Mouse (Mus musculus) stomach, postnatal 0 days (tissue): Measurements from ENCODE around the gene Ing2. TPM values are rescaled to one million over a fixed set of nuclear protein-coding genes. Genes with fewer than 3 reads are reported as not detected.

Experiments
- ATAC-seq: fragments of 200-750 bp; cut with Nextera tagmentation; 2 replicates; pipeline ENCODE4 v1.8.0; 2017; ENCODE audit not compliant: low FRiP score, low TSS enrichment
- DNase-seq: peaks from one replicate; pipeline ENCODE4 v3.0.0-alpha.2; 2016; ENCODE audit warnings: low spot score
- H3K27ac ChIP-seq: fragments of 300-500 bp; sonication (generic); replicated peaks from 2 replicates; pipeline ENCODE4 v1.5.1; 2014; ENCODE audit warnings: mild to moderate bottlenecking, control low read depth
- H3K27me3 ChIP-seq: fragments of 300-500 bp; sonication (generic); 2 replicates; pipeline ENCODE4 v1.6.1; 2014; ENCODE audit warnings: low read length; ENCODE audit not compliant: control insufficient read depth, insufficient read depth
- H3K36me3 ChIP-seq: fragments of 300-500 bp; sonication (generic); 2 replicates; pipeline ENCODE4 v1.6.1; 2014; ENCODE audit warnings: low read length, mixed read lengths; ENCODE audit not compliant: control insufficient read depth, insufficient read depth
- H3K4me1 ChIP-seq: fragments of 300-500 bp; sonication (generic); replicated peaks from 2 replicates; pipeline ENCODE4 v1.6.1; 2014; ENCODE audit warnings: antibody characterized with exemption; ENCODE audit not compliant: control insufficient read depth, insufficient read depth
- H3K4me2 ChIP-seq: fragments of 300-500 bp; sonication (generic); replicated peaks from 2 replicates; pipeline ENCODE4 v1.6.1; 2014; ENCODE audit warnings: low read depth, mild to moderate bottlenecking, control low read depth, moderate library complexity
- H3K4me3 ChIP-seq: fragments of 300-500 bp; sonication (generic); 2 replicates; pipeline ENCODE4 v1.5.1; 2014; ENCODE audit warnings: low read depth, low read length, control low read depth
- H3K9ac ChIP-seq: fragments of 300-500 bp; sonication (generic); 2 replicates; pipeline ENCODE4 v1.6.1; 2014; ENCODE audit warnings: mild to moderate bottlenecking, low read length, control low read depth, mixed read lengths
- H3K9me3 ChIP-seq: fragments of 300-500 bp; sonication (generic); 2 replicates; pipeline ENCODE4 v1.6.1; 2016; ENCODE audit warnings: low read length; ENCODE audit not compliant: control insufficient read depth
- CTCF ChIP-seq: IDR thresholded peaks from 2 replicates; pipeline ENCODE4 v1.5.1; 2016; ENCODE audit warnings: antibody characterized with exemption, low read depth, mild to moderate bottlenecking, moderate library complexity
- EP300 ChIP-seq: optimal IDR thresholded peaks from 2 replicates; pipeline ENCODE3; 2016; ENCODE audit warnings: antibody characterized with exemption
- WGBS: fragments of 180-500 bp; shearing (Covaris S2); extraction: QIAGEN DNeasy Blood & Tissue Kit; methylation state at CpG from one replicate; pipeline ENCODE4 v1.1.7; 2014; 5-methylcytosine and 5-hydroxymethylcytosine counted together
- polyA plus RNA-seq: library from polyadenylated mRNA; unstranded; fragments of >200 nt; fragmentation: Nextera tagmentation; extraction: Ambion mirVana; gene quantifications from 2 replicates; pipeline ENCODE4 v1.2.1, GENCODE M21; 2015

The Ing2 gene
- polyA plus RNA-seq, 1 experiment from 2014 or later: 9.9 TPM

- H3K4me2 ChIP-seq: no peak overlapping the region
- ATAC-seq: no peak
- WGBS: 73% methylated on average over 5 of the region's 5 CpGs
- H3K9ac ChIP-seq: no peak overlapping the region
- TF ChIP-seq CTCF (no peak), EP300 (no peak)
- no peaks in the 10 kb centered on the region for H3K9me3 ChIP-seq
- H3K27ac ChIP-seq: no peak overlapping the region
- peaks cover 7% of the 10 kb centered on the region for H3K36me3 ChIP-seq
- H3K4me3 ChIP-seq: no peak overlapping the region
- no peak for DNase-seq
- no peaks in the 10 kb centered on the region for H3K4me1 ChIP-seq
- H3K27me3 ChIP-seq: no peaks in the 10 kb centered on the region
Observed at GRCm38 (mm10) chr8:47708106-47708505, 32.8 kb upstream of the Ing2 start.

- Histone ChIP-seq H3K36me3 (peaks cover 7% of the 10 kb centered on the region), H3K4me3 (no peak overlapping the region), H3K4me1 (no peaks in the 10 kb centered on the region), H3K27me3 (no peaks in the 10 kb centered on the region), H3K9ac (no peak overlapping the region), H3K9me3 (no peaks in the 10 kb centered on the region), H3K27ac (no peak overlapping the region), H3K4me2 (no peak overlapping the region)
- DNase-seq (no peak), ATAC-seq (no peak)
- no peak for TF ChIP-seq CTCF
- no peak for TF ChIP-seq EP300
- 87% methylated on average over 8 of the region's 8 CpGs for WGBS
Observed at GRCm38 (mm10) chr8:47706746-47707145, 31.4 kb upstream of the Ing2 start.

- no peak overlapping the region for H3K4me3 ChIP-seq
- 29% methylated on average over 1 of the region's 1 CpGs for WGBS
- no peaks in the 10 kb centered on the region for H3K4me1 ChIP-seq
- H3K9ac ChIP-seq: no peak overlapping the region
- DNase-seq (no peak), ATAC-seq (no peak)
- H3K36me3 ChIP-seq: no peaks in the 10 kb centered on the region
- no peaks in the 10 kb centered on the region for H3K9me3 ChIP-seq
- TF ChIP-seq CTCF: no peak
- no peak for TF ChIP-seq EP300
- H3K27ac ChIP-seq: no peak overlapping the region
- no peaks in the 10 kb centered on the region for H3K27me3 ChIP-seq
- H3K4me2 ChIP-seq: no peak overlapping the region
Observed at GRCm38 (mm10) chr8:47702333-47702732, 27.0 kb upstream of the Ing2 start.

GRCm38 (mm10) chr8:47697696-47698095 lies 22.3 kb upstream of the Ing2 start:
- Histone ChIP-seq H3K27ac (no peak overlapping the region), H3K9me3 (no peaks in the 10 kb centered on the region), H3K4me2 (no peak overlapping the region), H3K4me1 (no peaks in the 10 kb centered on the region), H3K36me3 (no peaks in the 10 kb centered on the region), H3K27me3 (no peaks in the 10 kb centered on the region), H3K4me3 (no peak overlapping the region), H3K9ac (no peak overlapping the region)
- WGBS: 64% methylated on average over 1 of the region's 1 CpGs
- ATAC-seq (no peak), DNase-seq (no peak)
- TF ChIP-seq EP300 (no peak), CTCF (no peak)

- DNase-seq: no peak
- Histone ChIP-seq H3K27me3 (no peaks in the 10 kb centered on the region), H3K9ac (no peak overlapping the region), H3K4me1 (no peaks in the 10 kb centered on the region), H3K4me2 (no peak overlapping the region), H3K36me3 (no peaks in the 10 kb centered on the region), H3K9me3 (no peaks in the 10 kb centered on the region), H3K27ac (no peak overlapping the region), H3K4me3 (no peak overlapping the region)
- 66% methylated on average over 5 of the region's 5 CpGs for WGBS
- no peak for TF ChIP-seq CTCF
- no peak for TF ChIP-seq EP300
- ATAC-seq: no peak
Observed at GRCm38 (mm10) chr8:47695431-47696105, 20.2 kb upstream of the Ing2 start.

GRCm38 (mm10) chr8:47693119-47693518 lies 17.8 kb upstream of the Ing2 start:
- no peak overlapping the region for H3K4me3 ChIP-seq
- H3K27me3 ChIP-seq: no peaks in the 10 kb centered on the region
- 14% methylated on average over 2 of the region's 2 CpGs for WGBS
- H3K27ac ChIP-seq: no peak overlapping the region
- H3K4me2 ChIP-seq: no peak overlapping the region
- peak; percentile 78 for DNase-seq
- no peaks in the 10 kb centered on the region for H3K36me3 ChIP-seq
- no peaks in the 10 kb centered on the region for H3K4me1 ChIP-seq
- TF ChIP-seq EP300 (no peak), CTCF (peak; percentile 90)
- no peak overlapping the region for H3K9ac ChIP-seq
- no peak for ATAC-seq
- H3K9me3 ChIP-seq: no peaks in the 10 kb centered on the region
